ENCODE assay signal across 24 mouse cellular contexts in the genomic region with DNA sequence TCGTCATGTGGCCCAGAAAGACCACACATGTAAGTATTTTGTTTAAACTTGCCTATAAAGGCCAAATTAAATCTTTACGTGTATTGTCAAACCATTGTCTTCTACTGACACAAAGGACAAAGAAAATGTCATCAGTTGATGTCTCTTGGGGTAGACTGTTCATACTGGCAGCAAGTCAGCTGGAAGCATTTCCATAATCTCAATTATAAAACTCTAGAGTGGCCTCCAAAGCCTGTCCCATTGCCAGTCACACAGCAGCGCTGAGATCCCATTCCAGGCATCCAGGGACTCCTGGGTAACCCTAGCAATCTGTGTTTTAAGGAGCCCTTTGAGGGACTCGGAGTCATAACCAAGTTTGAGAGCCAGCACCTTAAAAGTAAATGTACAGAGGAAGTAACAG. TPM values are rescaled to one million over a fixed set of nuclear protein-coding genes. Genes with fewer than 3 reads are reported as not detected.
DNase-seq lines count a peak whose midpoint lies in the region; ATAC-seq and TF ChIP-seq lines count a peak whose summit lies in the region.
"Had no signal": no experiment of that assay in that cellular context is flagged by ENCODE, and none has a peak within 500 bp of the region (broad histone marks: within the 10 kb centered on the region; RNA-seq: fewer than 3 reads in every experiment).

No protein-coding gene starts in this region.

- no peak for ATAC-seq in midbrain, postnatal 0 days (ENCODE audit: low FRiP score)
- ATAC-seq in midbrain, embryonic 13.5 days: no peak
- ATAC-seq: forebrain, embryonic 13.5 days; liver, postnatal 0 days; Patski had no signal

- H3K27me3 ChIP-seq in midbrain, postnatal 0 days (ENCODE audit: insufficient read depth, low read length): no peaks in the 10 kb centered on the region
- H3K27me3 ChIP-seq in midbrain, embryonic 13.5 days: no peaks in the 10 kb centered on the region
- H3K27me3 ChIP-seq: CH12.LX; forebrain, embryonic 13.5 days; heart, embryonic 12.5 days; hindbrain, embryonic 13.5 days; intestine, embryonic 15.5 days; limb, embryonic 12.5 days; midbrain, embryonic 12.5 days; Patski had no signal

- H3K4me1 ChIP-seq in midbrain, postnatal 0 days (ENCODE audit: insufficient read depth, low read length): no peaks in the 10 kb centered on the region
- peaks cover 17% of the 10 kb centered on the region for H3K4me1 ChIP-seq in midbrain, embryonic 13.5 days (replicated peaks)

- H3K9ac ChIP-seq in midbrain, postnatal 0 days (replicated peaks; ENCODE audit: low read length, poor library complexity, severe bottlenecking): no peak overlapping the region
- H3K9ac ChIP-seq in midbrain, embryonic 13.5 days (replicated peaks): no peak overlapping the region
- H3K9ac ChIP-seq: forebrain, embryonic 13.5 days; heart, embryonic 12.5 days; hindbrain, embryonic 13.5 days; intestine, embryonic 15.5 days; limb, embryonic 12.5 days; liver, postnatal 0 days; midbrain, embryonic 12.5 days had no signal

- no peak overlapping the region for H3K4me2 ChIP-seq in midbrain, postnatal 0 days (ENCODE audit: low read depth, low read length, poor library complexity, severe bottlenecking)
- H3K4me2 ChIP-seq in midbrain, embryonic 13.5 days (replicated peaks): no peak overlapping the region
- H3K4me2 ChIP-seq: forebrain, embryonic 13.5 days; heart, embryonic 12.5 days; hindbrain, embryonic 13.5 days; limb, embryonic 12.5 days; liver, embryonic 11.5 days; midbrain, embryonic 12.5 days had no signal

- no peak for DNase-seq in gastrocnemius, adult 2 months
- DNase-seq in gastrocnemius, adult 8-10 months (ENCODE audit: low spot score in 2 of 2): no peak
- no peak for DNase-seq in left cerebral cortex, adult 2 months (ENCODE audit: extremely low spot score in 1 of 2, low spot score in 2 of 2)
- no peak for DNase-seq in left cerebral cortex, adult 18-20 months (ENCODE audit: low spot score in 2 of 2)
- DNase-seq in midbrain, postnatal 0 days (ENCODE audit: low spot score): peak; percentile 47
- DNase-seq in heart, postnatal 14 days: no peak
- DNase-seq: B cell, adult 2 months; cerebellum, adult 8-10 months; gastrocnemius, postnatal 10 days; kidney, postnatal 25 days; liver, postnatal 0 days; thymus, adult 18-20 months; thymus, postnatal 36 days had no signal

- intact Hi-C loops in gastrocnemius, adult 2 months (cut with DNase I): no loop called here
- intact Hi-C loops in left cerebral cortex, adult 2 months (cut with DNase I): no loop called here
- intact Hi-C loops in heart, postnatal 14 days (cut with DNase I): loop anchor here (5.0 kb wide), 1 partner anchor 49 kb away; a partner anchor contains a TSS

- WGBS in midbrain, postnatal 0 days: 53% methylated on average over 4 of the region's 4 CpGs
- WGBS in midbrain, embryonic 13.5 days: 61% methylated on average over 4 of the region's 4 CpGs

- peak overlapping the region; percentile 67 for H3K27ac ChIP-seq in gastrocnemius, adult 2 months
- peak overlapping the region; percentile 55; the same call in 1 of the 2 replicates for H3K27ac ChIP-seq in left cerebral cortex, adult 2 months
- H3K27ac ChIP-seq in midbrain, postnatal 0 days (ENCODE audit: low read depth, low read length): no peak overlapping the region
- H3K27ac ChIP-seq in midbrain, embryonic 13.5 days: no peak overlapping the region
- H3K27ac ChIP-seq: forebrain, embryonic 13.5 days; limb, embryonic 12.5 days; midbrain, embryonic 12.5 days had no signal

- H3K4me3 ChIP-seq in gastrocnemius, adult 2 months: no peak overlapping the region
- no peak overlapping the region for H3K4me3 ChIP-seq in left cerebral cortex, adult 2 months
- H3K4me3 ChIP-seq in midbrain, postnatal 0 days (ENCODE audit: low read depth, low read length): no peak overlapping the region
- no peak overlapping the region for H3K4me3 ChIP-seq in midbrain, embryonic 13.5 days (replicated peaks)
- H3K4me3 ChIP-seq: forebrain, embryonic 13.5 days; heart, embryonic 12.5 days; hindbrain, embryonic 13.5 days; intestine, embryonic 15.5 days; limb, embryonic 12.5 days; midbrain, embryonic 12.5 days had no signal

- no peaks in the 10 kb centered on the region for H3K9me3 ChIP-seq in midbrain, postnatal 0 days (ENCODE audit: low read length)
- H3K9me3 ChIP-seq in midbrain, embryonic 13.5 days: no peaks in the 10 kb centered on the region
- H3K9me3 ChIP-seq: forebrain, embryonic 13.5 days; G1E; heart, embryonic 12.5 days; hindbrain, embryonic 13.5 days; intestine, embryonic 15.5 days; limb, embryonic 12.5 days; midbrain, embryonic 12.5 days had no signal

- 0 out of 2 replicates have a peak, but pooled peaks cover 3% of the 10 kb centered on the region for H3K36me3 ChIP-seq in midbrain, postnatal 0 days (ENCODE audit: insufficient read depth, low read length)
- peaks cover 3% of the 10 kb centered on the region; the same call in 1 of the 2 replicates for H3K36me3 ChIP-seq in midbrain, embryonic 13.5 days
- H3K36me3 ChIP-seq: heart, embryonic 12.5 days; intestine, embryonic 15.5 days; limb, embryonic 12.5 days; midbrain, embryonic 12.5 days had no signal

- TF ChIP-seq CTCF in gastrocnemius, adult 2 months (IDR thresholded peaks at IDR 0.05): no peak
- TF ChIP-seq CTCF in left cerebral cortex, adult 2 months (IDR thresholded peaks at IDR 0.05): no peak
- TF ChIP-seq CTCF in midbrain, postnatal 0 days (IDR thresholded peaks at IDR 0.05): no peak

RNA-seq across cellular contexts. Expression of a gene that starts 48.9 kb away (rescaled TPM):
- total RNA-seq in gastrocnemius, adult 2 months (2021): 10 to 100 TPM; 47.1 to 62.3 TPM
- 10 to 100 TPM; 69.0 to 91.3 (median 78.6) TPM for total RNA-seq in gastrocnemius, adult 8-10 months (2022)
- total RNA-seq in left cerebral cortex, adult 2 months (2021): 100 to 1,000 TPM; 171 to 190 TPM
- 100 to 1,000 TPM; 169 to 192 TPM for total RNA-seq in left cerebral cortex, adult 18-20 months (2021)
- 95.7 and 104 TPM in 2 replicates for total RNA-seq in midbrain, postnatal 0 days (2014; rRNA removed)
- 35.5 and 42.9 TPM in 2 replicates for polyA plus RNA-seq in midbrain, postnatal 0 days (2015; fragmentation: Nextera tagmentation; extraction: Ambion mirVana)
- 36.4 and 38.5 TPM in 2 replicates for polyA plus RNA-seq in midbrain, embryonic 13.5 days (2015; fragmentation: Nextera tagmentation; extraction: Ambion mirVana)
- total RNA-seq in heart, postnatal 14 days (2021): 10 to 100 TPM; 17.2 to 19.6 TPM

Comparison
In these comparisons a context has a peak if more than half of its experiments do, and no peak if none do; other contexts are left out.
1. H3K27ac ChIP-seq: peak in gastrocnemius, adult 2 months (single experiment) and left cerebral cortex, adult 2 months (single experiment); none in midbrain, postnatal 0 days (single experiment) and midbrain, embryonic 13.5 days (single experiment).